In the genomic region with DNA sequence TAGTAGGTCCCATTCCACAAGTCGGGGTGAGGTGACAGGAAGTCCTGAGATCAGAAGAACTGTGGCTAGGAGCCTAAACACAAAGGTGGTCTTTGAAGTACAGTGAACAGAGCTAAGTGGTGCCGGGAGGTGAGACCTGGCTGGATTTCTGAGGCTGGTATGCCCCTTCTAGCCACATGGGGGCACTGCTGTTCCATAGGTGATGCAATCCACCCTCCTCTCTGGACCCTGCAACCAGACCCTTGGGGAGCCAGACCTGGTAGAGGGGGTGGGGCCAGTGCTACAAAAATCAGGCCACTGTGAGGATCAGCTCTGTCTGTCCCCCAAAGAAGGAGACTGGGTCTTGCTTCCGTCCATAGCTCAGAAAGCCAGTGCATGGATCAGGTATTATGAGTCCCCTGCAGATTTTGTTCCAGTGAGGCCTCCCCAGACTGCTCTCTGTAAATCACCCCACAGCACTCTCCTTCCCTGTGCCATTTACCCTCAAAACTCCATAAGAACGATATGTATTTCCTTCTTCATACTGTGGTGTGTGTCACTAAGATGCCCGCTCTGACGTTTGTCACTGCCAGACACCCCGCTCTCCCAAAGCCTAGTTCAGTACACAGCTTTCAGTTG, we compare ENCODE assay signal across 8 mouse cellular contexts. TPM values are rescaled to one million over a fixed set of nuclear protein-coding genes. Genes with fewer than 3 reads are reported as not detected.
DNase-seq lines count a peak whose midpoint lies in the region; ATAC-seq and TF ChIP-seq lines count a peak whose summit lies in the region.

No protein-coding gene starts in this region.

- no peak overlapping the region for H3K27ac ChIP-seq in left cerebral cortex, adult 2 months

- peak; percentile 44 for DNase-seq in adipocyte (ENCODE audit: low spot score)
- DNase-seq in cerebellum, postnatal 4 days (ENCODE audit: low spot score in 2 of 2) = peak; percentile 80 to 87
- peak; percentile 49 for DNase-seq in gastrocnemius, adult 18-20 months (ENCODE audit: low spot score)
- DNase-seq in hindlimb bud, embryonic 11.5 days (ENCODE audit: extremely low spot score, low read depth, low spot score) = peak; percentile 57
- DNase-seq in left cerebral cortex, adult 2 months (ENCODE audit: extremely low spot score in 1 of 2, low spot score in 2 of 2) = peak; percentile 72 to 80
- DNase-seq in right cerebral cortex, postnatal 14 days = peak; percentile 71

- intact Hi-C loops in left cerebral cortex, adult 2 months (cut with DNase I) = loop anchor here (1.0 to 10.0 kb wide), 3 partner anchors 94 to 731 kb away; no protein-coding TSS in a partner anchor

- peak; percentile 96 for TF ChIP-seq CTCF in left cerebral cortex, adult 2 months (IDR thresholded peaks at IDR 0.05)

- no peak overlapping the region for H3K4me3 ChIP-seq in left cerebral cortex, adult 2 months

- ATAC-seq in megakaryocyte, adult 5-6 weeks (ENCODE audit: poor library complexity, severe bottlenecking) = peak; percentile 51
- ATAC-seq in activated CD4-positive, CD25-positive, alpha-beta regulatory T cell, adult 4 months = no peak

RNA-seq across cellular contexts. Expression of a gene that starts 2.8 kb away (rescaled TPM):
- total RNA-seq in gastrocnemius, adult 18-20 months (2021) = not detected
- total RNA-seq in left cerebral cortex, adult 2 months (2021) = under 1 TPM in 1 of 2 experiments, not detected in 1; 0.21 TPM
- not detected in 2 replicates for total RNA-seq in megakaryocyte, adult 5-6 weeks (2015)
- not detected in 2 replicates for total RNA-seq in megakaryocyte, adult 5-6 weeks (2017)
- not detected for polyA plus RNA-seq in activated CD4-positive, CD25-positive, alpha-beta regulatory T cell, adult 4 months (2017; shearing (Covaris generic))

RNA-seq across cellular contexts. Expression of a gene that starts 7.9 kb away (rescaled TPM):
- total RNA-seq in gastrocnemius, adult 18-20 months (2021) = under 1 TPM in 1 of 2 experiments, not detected in 1; 0.09 TPM
- total RNA-seq in left cerebral cortex, adult 2 months (2021) = under 1 TPM; 0.98 to 1.00 TPM
- total RNA-seq in megakaryocyte, adult 5-6 weeks (2015) = not detected in 2 replicates
- not detected in 2 replicates for total RNA-seq in megakaryocyte, adult 5-6 weeks (2017)
- not detected for polyA plus RNA-seq in activated CD4-positive, CD25-positive, alpha-beta regulatory T cell, adult 4 months (2017; shearing (Covaris generic))

RNA-seq across cellular contexts. Expression of a gene that starts 36.6 kb away (rescaled TPM):
- 1 to 10 TPM; 2.4 to 3.4 TPM for total RNA-seq in gastrocnemius, adult 18-20 months (2021)
- total RNA-seq in left cerebral cortex, adult 2 months (2021) = 1 to 10 TPM; 6.1 to 6.3 TPM
- 3.6 and 4.1 TPM in 2 replicates for total RNA-seq in megakaryocyte, adult 5-6 weeks (2015)
- total RNA-seq in megakaryocyte, adult 5-6 weeks (2017) = 3.6 and 5.3 TPM in 2 replicates
- polyA plus RNA-seq in activated CD4-positive, CD25-positive, alpha-beta regulatory T cell, adult 4 months (2017; shearing (Covaris generic)) = 10 to 100 TPM; 10.6 to 13.0 TPM

RNA-seq across cellular contexts. Expression of a gene that starts 53.5 kb away (rescaled TPM):
- total RNA-seq in gastrocnemius, adult 18-20 months (2021) = 1 to 10 TPM; 3.3 to 3.4 TPM
- 10 to 100 TPM; 85.5 to 87.4 TPM for total RNA-seq in left cerebral cortex, adult 2 months (2021)
- 6.2 and 7.6 TPM in 2 replicates for total RNA-seq in megakaryocyte, adult 5-6 weeks (2015)
- total RNA-seq in megakaryocyte, adult 5-6 weeks (2017) = 5.4 and 5.7 TPM in 2 replicates
- polyA plus RNA-seq in activated CD4-positive, CD25-positive, alpha-beta regulatory T cell, adult 4 months (2017; shearing (Covaris generic)) = 1 to 10 TPM; 4.5 to 7.7 TPM
